Mouse (Mus musculus): ENCODE results near the gene Rpl23. TPM values are rescaled to one million over a fixed set of nuclear protein-coding genes. Genes with fewer than 3 reads are reported as not detected.

The Rpl23 gene
- polyA plus RNA-seq, 1 experiment from 2014 or later = 538 TPM

DNA sequence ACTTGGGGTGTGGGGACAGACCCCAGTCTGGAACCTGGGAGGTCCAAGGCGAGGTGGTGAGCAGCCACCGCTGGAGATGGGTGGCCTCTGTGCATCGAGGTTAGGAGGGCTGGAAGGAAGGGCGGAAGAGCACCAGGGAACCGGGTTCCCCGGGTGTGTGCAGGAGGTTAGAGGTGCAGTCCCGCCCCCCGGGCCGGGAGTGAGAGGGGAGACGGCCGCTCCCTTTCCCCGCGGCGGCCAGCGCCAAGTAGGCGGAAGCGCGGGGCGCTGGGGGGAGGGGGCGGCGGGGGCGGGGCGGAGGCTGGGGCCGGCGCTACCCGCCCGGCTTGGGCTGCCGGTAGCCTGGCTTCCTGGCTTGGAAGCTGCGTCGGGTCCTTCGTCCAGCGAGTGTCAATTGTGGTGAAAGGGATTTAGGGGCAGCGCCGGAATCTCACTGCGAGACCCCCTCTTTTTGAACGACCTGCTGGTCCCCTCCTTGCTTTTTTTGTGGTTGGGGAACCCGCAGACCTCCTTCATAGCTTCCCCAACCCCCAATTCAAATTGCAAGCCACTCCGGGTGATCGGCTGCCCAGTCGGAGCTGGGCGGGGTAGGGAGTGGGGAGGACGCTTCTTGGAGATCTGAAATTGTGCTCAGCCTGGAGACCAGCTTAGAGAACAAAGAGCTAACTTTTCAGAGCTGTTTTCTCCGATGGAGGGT is 17.9 kb upstream of the Rpl23 start:
- H3K27me3 ChIP-seq (replicated peaks; ENCODE audit: control insufficient read depth, insufficient read depth, low read length) = no peaks in the 10 kb centered on the region
- peaks cover 20% of the 10 kb centered on the region for H3K4me1 ChIP-seq (replicated peaks; ENCODE audit: control insufficient read depth, insufficient read depth, low read length)
- H3K4me2 ChIP-seq (replicated peaks; ENCODE audit: low read depth) = peak overlapping the region; percentile 74
- H3K9ac ChIP-seq (ENCODE audit: low read depth, low read length) = peak overlapping the region; percentile 64
- TF ChIP-seq CTCF (IDR thresholded peaks at IDR 0.05; ENCODE audit: low read depth) = no peak
- H3K27ac ChIP-seq (ENCODE audit: low read depth, low read length) = peak overlapping the region; percentile 96
- peak overlapping the region; percentile 96 for H3K4me3 ChIP-seq (ENCODE audit: low read depth, low read length)
- H3K36me3 ChIP-seq (ENCODE audit: control insufficient read depth, insufficient read depth) = no peaks in the 10 kb centered on the region; the same call in 1 of the 2 replicates
- WGBS = 0% methylated on average over 32 of the region's 43 CpGs
- peak; percentile 62 for ATAC-seq
- no peaks in the 10 kb centered on the region for H3K9me3 ChIP-seq (ENCODE audit: control insufficient read depth)

- H3K4me2 ChIP-seq (replicated peaks; ENCODE audit: low read depth) = peak overlapping the region; percentile 74
- H3K4me1 ChIP-seq (replicated peaks; ENCODE audit: control insufficient read depth, insufficient read depth, low read length) = peaks cover 13% of the 10 kb centered on the region; the same call in 1 of the 2 replicates
- H3K4me3 ChIP-seq (ENCODE audit: low read depth, low read length) = peak overlapping the region; percentile 96
- under 1% methylated on average over 71 of the region's 71 CpGs for WGBS
- no peak for TF ChIP-seq CTCF (IDR thresholded peaks at IDR 0.05; ENCODE audit: low read depth)
- no peaks in the 10 kb centered on the region for H3K36me3 ChIP-seq (ENCODE audit: control insufficient read depth, insufficient read depth)
- no peaks in the 10 kb centered on the region for H3K9me3 ChIP-seq (ENCODE audit: control insufficient read depth)
- peak; percentile 63 for ATAC-seq
- no peaks in the 10 kb centered on the region for H3K27me3 ChIP-seq (replicated peaks; ENCODE audit: control insufficient read depth, insufficient read depth, low read length)
- H3K27ac ChIP-seq (ENCODE audit: low read depth, low read length) = peak overlapping the region; percentile 96
- H3K9ac ChIP-seq (ENCODE audit: low read depth, low read length) = peak overlapping the region; percentile 64
Observed at GRCm38 (mm10) chr11:97799146-97799993, 17.1 kb upstream of the Rpl23 start.

- peak; percentile 42 for ATAC-seq
- H3K27ac ChIP-seq (ENCODE audit: low read depth, low read length) = peak within 1 kb of the TSS; percentile 96
- peak within 1 kb of the TSS; percentile 96 for H3K4me3 ChIP-seq (ENCODE audit: low read depth, low read length)
- H3K9ac ChIP-seq (ENCODE audit: low read depth, low read length) = peak within 1 kb of the TSS; percentile 64
- no peak for TF ChIP-seq CTCF (IDR thresholded peaks at IDR 0.05; ENCODE audit: low read depth)
- peak within 1 kb of the TSS; percentile 74 for H3K4me2 ChIP-seq (replicated peaks; ENCODE audit: low read depth)
- peaks cover 13% of the 10 kb centered on the region; the same call in 1 of the 2 replicates for H3K4me1 ChIP-seq (replicated peaks; ENCODE audit: control insufficient read depth, insufficient read depth, low read length)
- WGBS = under 1% methylated on average over 11 of the region's 11 CpGs
- no peaks in the 10 kb centered on the region for H3K9me3 ChIP-seq (ENCODE audit: control insufficient read depth)
- no peaks in the 10 kb centered on the region for H3K36me3 ChIP-seq (ENCODE audit: control insufficient read depth, insufficient read depth)
- no peaks in the 10 kb centered on the region for H3K27me3 ChIP-seq (replicated peaks; ENCODE audit: control insufficient read depth, insufficient read depth, low read length)
Observed at GRCm38 (mm10) chr11:97798782-97799145, 16.5 kb upstream of the Rpl23 start, which contains the start of gene Lasp1. TSS of gene Lasp1 (plus strand) at chr11:97799000.

DNA sequence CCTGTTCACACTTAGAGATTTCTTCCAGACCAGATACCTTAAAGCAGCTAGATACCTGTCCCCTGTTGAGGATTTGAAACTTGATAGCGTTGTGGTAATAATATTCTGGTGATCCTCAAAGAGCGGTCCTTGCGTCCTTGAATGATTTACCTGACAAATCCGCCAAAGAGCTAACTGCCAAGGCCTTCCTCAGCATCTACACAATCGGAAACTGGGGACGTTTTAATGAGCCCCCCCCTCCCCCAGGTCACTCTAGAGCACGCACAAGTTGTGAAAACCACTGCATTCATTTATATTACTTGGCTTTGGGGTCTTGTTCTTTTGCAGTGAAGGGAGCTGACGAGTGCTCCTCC is 15.8 kb upstream of the Rpl23 start:
- no peaks in the 10 kb centered on the region for H3K9me3 ChIP-seq (ENCODE audit: control insufficient read depth)
- H3K4me1 ChIP-seq (replicated peaks; ENCODE audit: control insufficient read depth, insufficient read depth, low read length) = 0 out of 2 replicates have a peak, but pooled peaks cover 13% of the 10 kb centered on the region
- no peak for TF ChIP-seq CTCF (IDR thresholded peaks at IDR 0.05; ENCODE audit: low read depth)
- H3K9ac ChIP-seq (ENCODE audit: low read depth, low read length) = no peak overlapping the region
- H3K27me3 ChIP-seq (replicated peaks; ENCODE audit: control insufficient read depth, insufficient read depth, low read length) = no peaks in the 10 kb centered on the region
- no peak for ATAC-seq
- H3K27ac ChIP-seq (ENCODE audit: low read depth, low read length) = no peak overlapping the region
- peak overlapping the region; percentile 74 for H3K4me2 ChIP-seq (replicated peaks; ENCODE audit: low read depth)
- no peaks in the 10 kb centered on the region for H3K36me3 ChIP-seq (ENCODE audit: control insufficient read depth, insufficient read depth)
- 50% methylated on average over 8 of the region's 8 CpGs for WGBS
- no peak overlapping the region for H3K4me3 ChIP-seq (ENCODE audit: low read depth, low read length)

DNA sequence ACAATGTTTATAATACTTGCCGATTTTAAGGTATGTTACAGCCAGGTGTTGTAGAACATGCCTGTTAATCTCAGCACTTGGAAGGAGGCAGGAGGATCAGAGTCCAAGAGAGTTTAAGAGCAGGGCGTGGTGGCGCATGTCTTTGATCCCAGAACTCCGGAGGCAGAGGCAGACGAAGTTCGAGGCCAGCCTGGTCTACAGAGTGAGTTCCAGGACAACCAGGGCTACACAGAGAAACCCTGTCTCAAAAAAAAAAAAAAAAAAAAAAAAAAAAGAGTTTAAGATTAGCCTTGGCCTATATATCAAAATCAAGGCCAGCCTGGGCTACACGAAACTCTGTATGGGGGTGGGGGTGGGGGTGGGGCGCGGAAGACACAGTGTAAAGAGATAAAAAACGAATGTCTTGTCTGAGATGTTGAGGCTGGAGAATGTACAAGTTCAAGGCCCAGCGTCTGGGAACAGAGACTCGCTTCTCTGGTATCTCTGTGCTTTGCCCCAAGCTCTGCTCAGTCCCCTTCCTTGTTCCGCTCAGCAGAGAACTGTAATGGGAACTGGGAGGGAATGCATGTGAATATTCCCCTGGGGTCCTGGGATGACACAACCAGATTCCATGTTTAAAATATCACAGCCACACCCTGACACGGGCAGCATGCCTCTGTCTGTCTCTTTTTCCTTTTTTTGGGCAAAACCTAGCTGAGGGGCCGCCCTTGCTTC is 15.3 kb upstream of the Rpl23 start:
- no peaks in the 10 kb centered on the region for H3K27me3 ChIP-seq (replicated peaks; ENCODE audit: control insufficient read depth, insufficient read depth, low read length)
- H3K27ac ChIP-seq (ENCODE audit: low read depth, low read length) = no peak overlapping the region
- no peak overlapping the region for H3K9ac ChIP-seq (ENCODE audit: low read depth, low read length)
- no peaks in the 10 kb centered on the region for H3K9me3 ChIP-seq (ENCODE audit: control insufficient read depth)
- ATAC-seq = no peak
- H3K4me2 ChIP-seq (replicated peaks; ENCODE audit: low read depth) = 0 out of 2 replicates have a peak overlapping the region, but pooled peaks have one; percentile 13
- no peak for TF ChIP-seq CTCF (IDR thresholded peaks at IDR 0.05; ENCODE audit: low read depth)
- 0 out of 2 replicates have a peak, but pooled peaks cover 12% of the 10 kb centered on the region for H3K4me1 ChIP-seq (replicated peaks; ENCODE audit: control insufficient read depth, insufficient read depth, low read length)
- 54% methylated on average over 15 of the region's 15 CpGs for WGBS
- H3K4me3 ChIP-seq (ENCODE audit: low read depth, low read length) = no peak overlapping the region
- no peaks in the 10 kb centered on the region for H3K36me3 ChIP-seq (ENCODE audit: control insufficient read depth, insufficient read depth)

GRCm38 (mm10) chr11:97796910-97797309 is 14.7 kb upstream of the Rpl23 start:
- peak; percentile 61 for TF ChIP-seq CTCF (IDR thresholded peaks at IDR 0.05; ENCODE audit: low read depth)
- 6% methylated on average over 6 of the region's 6 CpGs for WGBS
- ATAC-seq = no peak

More at GRCm38 (mm10) chr11:97796910-97797309, 14.7 kb upstream of the Rpl23 start:
- H3K36me3 ChIP-seq (ENCODE audit: control insufficient read depth, insufficient read depth) = no peaks in the 10 kb centered on the region
- no peaks in the 10 kb centered on the region for H3K9me3 ChIP-seq (ENCODE audit: control insufficient read depth)
- H3K27me3 ChIP-seq (replicated peaks; ENCODE audit: control insufficient read depth, insufficient read depth, low read length) = no peaks in the 10 kb centered on the region
- no peak overlapping the region for H3K4me3 ChIP-seq (ENCODE audit: low read depth, low read length)
- H3K4me1 ChIP-seq (replicated peaks; ENCODE audit: control insufficient read depth, insufficient read depth, low read length) = 0 out of 2 replicates have a peak, but pooled peaks cover 7% of the 10 kb centered on the region
- H3K4me2 ChIP-seq (replicated peaks; ENCODE audit: low read depth) = 0 out of 2 replicates have a peak overlapping the region, but pooled peaks have one; percentile 13
- H3K9ac ChIP-seq (ENCODE audit: low read depth, low read length) = no peak overlapping the region
- H3K27ac ChIP-seq (ENCODE audit: low read depth, low read length) = no peak overlapping the region
